Mouse (Mus musculus) forebrain, embryonic 16.5 days (tissue): ENCODE measurements around the gene Ube4b. TPM values are rescaled to one million over a fixed set of nuclear protein-coding genes. Genes with fewer than 3 reads are reported as not detected.

Source experiments
- ATAC-seq: fragments of 200-750 bp; cut with Nextera tagmentation; 2 replicates; pipeline ENCODE4 v1.8.0; 2017; ENCODE audit warnings: mild to moderate bottlenecking, moderate library complexity
- H3K27ac ChIP-seq: fragments of 300-500 bp; sonication (generic); 2 replicates; pipeline ENCODE4 v1.5.1; 2014; ENCODE audit warnings: low read length, control low read depth
- H3K27me3 ChIP-seq: fragments of 300-500 bp; sonication (generic); replicated peaks from 2 replicates; pipeline ENCODE4 v1.6.1; 2014; ENCODE audit warnings: low read length; ENCODE audit not compliant: control insufficient read depth, insufficient read depth
- H3K36me3 ChIP-seq: fragments of 300-500 bp; sonication (generic); 2 replicates; pipeline ENCODE4 v1.6.1; 2014; ENCODE audit not compliant: control insufficient read depth, insufficient read depth
- H3K4me1 ChIP-seq: fragments of 300-500 bp; sonication (generic); replicated peaks from 2 replicates; pipeline ENCODE4 v1.6.1; 2014; ENCODE audit warnings: low read length; ENCODE audit not compliant: control insufficient read depth, insufficient read depth
- H3K4me2 ChIP-seq: fragments of 300-500 bp; sonication (generic); 2 replicates; pipeline ENCODE4 v1.6.1; 2014; ENCODE audit warnings: mild to moderate bottlenecking, low read length, control low read depth
- H3K4me3 ChIP-seq: fragments of 300-500 bp; sonication (generic); replicated peaks from 2 replicates; pipeline ENCODE4 v1.5.1; 2014; ENCODE audit warnings: mild to moderate bottlenecking, low read length, control low read depth
- H3K9ac ChIP-seq: fragments of 300-500 bp; sonication (generic); replicated peaks from 2 replicates; pipeline ENCODE4 v1.6.1; 2014; ENCODE audit warnings: low read depth, low read length, control low read depth
- H3K9me3 ChIP-seq: fragments of 300-500 bp; sonication (generic); 2 replicates; pipeline ENCODE4 v1.6.1; 2016; ENCODE audit warnings: low read length; ENCODE audit not compliant: control insufficient read depth
- WGBS: fragments of 180-500 bp; shearing (Covaris S2); extraction: QIAGEN DNeasy Blood & Tissue Kit; methylation state at CpG from one replicate; pipeline ENCODE4 v1.1.7; 2014; 5-methylcytosine and 5-hydroxymethylcytosine counted together
- polyA plus RNA-seq: library from polyadenylated mRNA; unstranded; fragments of >200 nt; fragmentation: Nextera tagmentation; extraction: Ambion mirVana; gene quantifications from 2 replicates; pipeline ENCODE4 v1.2.1, GENCODE M21; 2015

Gene Ube4b
- polyA plus RNA-seq, 1 experiment from 2014 or later, result 59.8 TPM

DNA sequence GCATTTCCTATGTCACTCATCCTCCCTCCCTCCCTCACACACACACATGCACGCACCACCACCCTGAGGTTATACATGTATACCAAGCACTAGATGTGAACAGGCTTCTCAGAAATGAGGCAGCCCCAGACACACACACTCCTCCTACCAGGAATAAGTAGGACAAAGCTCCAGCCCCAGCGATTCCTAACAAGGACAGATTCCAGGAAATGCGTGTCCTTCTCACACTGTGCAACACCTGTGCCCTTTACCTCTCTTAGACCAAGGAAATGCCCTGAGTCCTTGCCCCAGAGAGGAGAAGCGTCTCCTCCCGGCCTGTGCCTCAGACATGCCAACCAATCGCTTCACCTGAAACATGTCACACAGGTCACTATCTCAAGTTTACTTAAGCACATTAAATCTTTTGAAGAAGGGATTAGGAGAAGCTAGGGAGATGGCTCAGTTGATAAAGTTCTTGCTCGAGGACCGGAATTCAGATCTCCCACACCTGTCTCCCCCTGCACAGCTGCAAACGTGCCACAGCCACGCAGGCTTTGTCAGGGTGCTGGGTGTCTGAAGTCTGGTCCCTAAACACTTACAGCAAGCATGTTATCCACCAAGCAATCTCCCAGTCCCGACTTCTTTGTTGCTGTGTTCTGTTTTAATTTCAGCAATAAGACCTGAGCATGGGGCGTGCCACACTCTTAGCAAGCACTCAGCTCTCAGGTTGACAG is 25.5 kb downstream of the Ube4b start:
- peaks cover 15% of the 10 kb centered on the region for H3K4me1 ChIP-seq
- H3K36me3 ChIP-seq, result 0 out of 2 replicates have a peak, but pooled peaks cover 2% of the 10 kb centered on the region
- H3K27me3 ChIP-seq, result no peaks in the 10 kb centered on the region
- no peak overlapping the region for H3K4me2 ChIP-seq
- no peak overlapping the region for H3K4me3 ChIP-seq
- WGBS, result 85% methylated on average over 12 of the region's 12 CpGs
- ATAC-seq, result no peak
- H3K27ac ChIP-seq, result no peak overlapping the region; the same call in 1 of the 2 replicates
- H3K9me3 ChIP-seq, result no peaks in the 10 kb centered on the region
- H3K9ac ChIP-seq, result no peak overlapping the region

DNA sequence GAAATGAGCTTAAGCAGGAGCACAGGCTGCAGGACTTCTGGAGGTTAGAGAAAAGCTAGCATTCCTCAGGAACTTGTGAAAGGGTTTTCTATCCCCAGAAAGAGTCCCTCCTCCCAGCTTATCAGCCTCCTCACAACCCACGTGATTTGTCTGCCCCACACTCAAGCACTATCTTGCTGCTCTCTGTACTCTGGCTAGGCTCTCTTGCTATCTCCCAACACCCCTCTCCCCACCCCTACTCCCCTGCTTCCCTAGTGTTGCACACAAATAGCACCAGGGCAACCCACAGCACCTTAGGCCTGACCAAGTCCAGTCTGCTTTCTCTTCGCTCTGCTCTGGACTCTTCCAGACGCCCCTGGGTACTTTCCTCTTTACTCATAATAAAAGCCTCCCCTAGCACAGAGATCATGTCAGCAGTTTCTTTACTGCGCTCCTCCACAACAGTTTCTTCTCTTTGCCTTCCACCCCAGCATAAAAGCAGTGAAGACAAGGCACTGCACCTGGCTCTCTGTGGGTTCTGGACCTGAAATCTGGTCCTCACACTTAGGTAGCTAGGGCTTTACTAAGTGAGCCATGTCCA is 27.1 kb downstream of the Ube4b start:
- Histone ChIP-seq H3K27me3 (no peaks in the 10 kb centered on the region), H3K36me3 (0 out of 2 replicates have a peak, but pooled peaks cover 2% of the 10 kb centered on the region), H3K4me2 (no peak overlapping the region), H3K9ac (no peak overlapping the region), H3K4me1 (peaks cover 6% of the 10 kb centered on the region; the same call in 1 of the 2 replicates), H3K9me3 (no peaks in the 10 kb centered on the region), H3K27ac (no peak overlapping the region), H3K4me3 (no peak overlapping the region)
- 75% methylated on average over 4 of the region's 4 CpGs for WGBS
- ATAC-seq, result no peak

DNA sequence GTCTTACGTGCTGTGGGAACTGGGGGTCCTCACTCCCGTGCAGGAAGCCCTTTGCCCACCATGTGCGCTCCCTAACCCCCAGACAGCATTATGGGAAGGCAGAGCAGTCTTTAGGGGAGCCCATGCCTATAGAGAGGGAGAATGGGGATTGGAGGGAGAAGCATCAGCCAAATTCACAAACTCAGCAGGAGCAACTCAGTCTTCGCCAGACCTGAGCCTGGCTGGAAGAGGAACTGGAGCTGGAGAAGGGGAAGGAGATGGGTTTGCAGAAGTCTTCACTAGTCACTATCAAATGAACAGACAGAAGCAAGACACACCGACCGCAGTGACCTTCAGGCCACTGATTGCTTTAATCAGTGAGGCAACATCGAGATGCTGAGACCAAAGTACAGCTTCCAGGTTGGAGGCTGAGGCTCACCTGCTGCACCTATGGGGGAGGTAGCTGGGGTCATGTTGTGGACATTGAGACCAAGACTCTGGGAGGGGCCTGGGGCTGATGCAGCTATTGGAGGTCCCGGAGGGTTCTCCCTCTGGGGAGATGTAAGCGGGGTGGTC is 28.3 kb downstream of the Ube4b start:
- Histone ChIP-seq H3K9ac (no peak overlapping the region), H3K27me3 (no peaks in the 10 kb centered on the region), H3K4me3 (no peak overlapping the region), H3K4me1 (peaks cover 6% of the 10 kb centered on the region; the same call in 1 of the 2 replicates), H3K9me3 (no peaks in the 10 kb centered on the region), H3K36me3 (0 out of 2 replicates have a peak, but pooled peaks cover 2% of the 10 kb centered on the region), H3K4me2 (no peak overlapping the region), H3K27ac (no peak overlapping the region)
- no peak for ATAC-seq
- WGBS, result 93% methylated on average over 9 of the region's 9 CpGs

DNA sequence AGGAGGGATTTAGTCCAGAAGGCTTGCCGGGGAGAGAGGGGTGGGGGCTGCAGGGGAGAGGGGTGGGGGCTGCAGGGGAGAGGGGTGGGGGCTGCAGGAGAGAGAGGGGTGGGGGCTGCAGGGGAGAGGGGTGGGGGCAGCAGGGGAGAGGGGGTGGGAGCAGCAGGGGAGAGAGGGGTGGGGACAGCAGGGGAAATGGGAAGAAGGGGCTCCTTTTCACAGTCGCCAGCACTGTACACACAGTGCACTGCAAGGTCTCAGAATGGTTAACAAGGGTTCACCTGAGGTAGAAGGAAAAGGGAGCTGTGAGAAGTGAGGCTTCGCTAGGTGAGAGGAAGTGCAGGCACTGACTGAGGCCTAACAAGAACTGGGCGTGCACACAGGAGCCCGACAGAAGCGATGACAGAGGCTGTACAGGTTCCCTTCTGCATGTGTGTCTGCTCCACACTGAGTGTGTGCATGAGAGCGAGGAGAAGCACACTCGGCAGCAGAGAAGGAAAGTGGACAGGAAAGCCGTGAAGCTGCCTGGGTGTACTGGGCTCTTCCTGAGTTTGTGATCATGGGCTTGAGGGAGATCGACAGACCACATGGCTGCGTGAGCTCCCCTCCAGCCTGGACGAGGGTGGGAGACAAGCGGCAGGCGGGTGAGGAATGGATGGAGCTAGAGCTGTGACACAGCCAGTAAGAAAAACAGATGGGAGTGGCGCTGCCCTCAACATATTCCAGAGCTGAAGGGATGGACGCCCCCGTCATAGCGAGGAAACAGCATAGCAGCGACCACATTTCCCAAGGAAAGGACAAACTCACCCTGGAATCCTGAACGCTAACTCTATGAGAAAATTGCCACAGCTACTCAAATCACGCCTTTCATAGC is 29.9 kb downstream of the Ube4b start:
- Histone ChIP-seq H3K27me3 (no peaks in the 10 kb centered on the region), H3K36me3 (peaks cover 3% of the 10 kb centered on the region; the same call in 1 of the 2 replicates), H3K4me3 (no peak overlapping the region), H3K9ac (no peak overlapping the region), H3K4me1 (peaks cover 4% of the 10 kb centered on the region; the same call in 1 of the 2 replicates), H3K4me2 (no peak overlapping the region), H3K27ac (0 out of 2 replicates have a peak overlapping the region, but pooled peaks have one; percentile 1), H3K9me3 (no peaks in the 10 kb centered on the region)
- WGBS, result 62% methylated on average over 21 of the region's 21 CpGs
- ATAC-seq, result peak; percentile 29; the same call in 1 of the 2 replicates

DNA sequence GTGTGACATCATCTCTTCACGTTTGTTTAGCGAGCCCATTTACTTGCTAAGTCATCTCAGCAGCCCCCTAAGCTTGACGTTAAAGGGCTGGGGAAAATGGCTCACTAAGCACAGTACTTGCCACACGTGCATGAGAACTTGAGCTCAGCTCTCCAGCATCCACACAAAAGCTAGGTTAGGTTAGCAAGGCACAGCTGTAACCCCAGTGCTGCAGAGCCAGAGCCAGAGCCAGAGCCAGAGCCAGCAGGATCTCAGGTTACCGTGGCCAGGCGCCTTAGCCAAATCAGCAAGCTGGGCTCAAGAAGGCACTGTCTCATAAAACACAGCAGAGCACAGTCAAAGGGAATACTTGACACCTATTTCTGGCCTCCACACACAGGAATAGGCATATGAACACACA is 31.0 kb downstream of the Ube4b start:
- H3K4me3 ChIP-seq, result no peak overlapping the region
- no peak for ATAC-seq
- H3K4me1 ChIP-seq, result peaks cover 4% of the 10 kb centered on the region; the same call in 1 of the 2 replicates
- H3K36me3 ChIP-seq, result peaks cover 5% of the 10 kb centered on the region; the same call in 1 of the 2 replicates
- no peak overlapping the region for H3K9ac ChIP-seq
- H3K9me3 ChIP-seq, result no peaks in the 10 kb centered on the region
- H3K27ac ChIP-seq, result no peak overlapping the region
- H3K27me3 ChIP-seq, result no peaks in the 10 kb centered on the region
- H3K4me2 ChIP-seq, result no peak overlapping the region
- 77% methylated on average over 6 of the region's 6 CpGs for WGBS

DNA sequence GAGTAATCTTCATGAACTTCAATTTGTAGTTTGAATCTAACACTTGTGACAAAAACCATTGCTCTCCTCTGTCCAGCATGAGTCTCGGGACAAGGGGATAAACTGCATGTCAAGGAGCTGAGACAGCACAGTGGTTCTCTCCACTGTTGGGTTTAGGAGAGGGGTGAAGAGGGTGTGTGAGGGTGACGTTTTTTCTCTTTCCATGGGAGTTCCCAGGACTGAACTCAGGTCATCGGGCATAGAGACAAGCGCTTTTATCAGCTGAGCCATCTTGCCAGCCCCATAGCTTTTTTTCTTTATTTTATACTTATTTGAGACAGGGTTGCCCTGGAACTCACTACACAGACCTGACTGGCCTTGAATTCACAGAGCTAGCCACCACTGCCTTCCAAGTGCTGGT is 32.3 kb downstream of the Ube4b start:
- H3K4me3 ChIP-seq, result no peak overlapping the region
- peaks cover 5% of the 10 kb centered on the region; the same call in 1 of the 2 replicates for H3K36me3 ChIP-seq
- H3K9ac ChIP-seq, result no peak overlapping the region
- no peak overlapping the region for H3K4me2 ChIP-seq
- H3K4me1 ChIP-seq, result peaks cover 4% of the 10 kb centered on the region; the same call in 1 of the 2 replicates
- H3K27ac ChIP-seq, result no peak overlapping the region
- no peaks in the 10 kb centered on the region for H3K9me3 ChIP-seq
- no peaks in the 10 kb centered on the region for H3K27me3 ChIP-seq
- WGBS, result 90% methylated on average over 4 of the region's 4 CpGs
- ATAC-seq, result no peak

DNA sequence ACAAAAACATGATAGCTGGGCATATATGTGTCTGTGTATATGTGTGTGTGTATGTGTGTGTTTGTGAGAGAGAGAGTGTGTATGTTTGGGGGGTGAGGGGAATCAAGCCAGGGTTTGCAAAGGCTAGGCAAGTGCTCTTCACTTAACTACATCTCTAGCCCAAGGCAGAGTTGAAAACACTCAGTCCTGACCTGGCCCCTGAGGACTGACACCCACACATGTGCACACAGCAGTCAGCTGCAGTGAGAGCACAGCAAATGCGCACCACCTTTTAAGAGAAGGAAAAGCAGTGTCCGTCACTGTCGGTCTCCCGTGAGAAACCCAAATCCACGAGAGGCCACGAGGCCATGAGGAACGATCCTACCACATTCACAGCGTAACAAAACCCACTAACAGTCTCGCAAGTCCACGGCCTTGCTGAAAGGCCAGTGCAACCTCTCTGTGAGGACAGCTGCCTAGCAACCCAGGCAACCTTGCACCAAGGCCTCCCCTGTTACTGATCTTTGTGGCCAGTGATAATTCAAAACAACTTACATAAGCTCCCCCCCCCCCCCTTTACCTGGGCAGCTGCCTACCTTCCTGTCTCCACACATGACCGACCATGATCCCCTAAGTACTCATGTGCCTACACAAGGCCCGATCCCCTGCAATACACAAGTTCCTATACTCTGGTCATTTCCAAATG is 33.1 kb downstream of the Ube4b start:
- Histone ChIP-seq H3K9me3 (no peaks in the 10 kb centered on the region), H3K4me2 (no peak overlapping the region), H3K9ac (no peak overlapping the region), H3K27ac (no peak overlapping the region), H3K36me3 (peaks cover 4% of the 10 kb centered on the region; the same call in 1 of the 2 replicates), H3K4me1 (peaks cover 4% of the 10 kb centered on the region; the same call in 1 of the 2 replicates), H3K4me3 (no peak overlapping the region), H3K27me3 (no peaks in the 10 kb centered on the region)
- ATAC-seq, result no peak
- 93% methylated on average over 12 of the region's 12 CpGs for WGBS

DNA sequence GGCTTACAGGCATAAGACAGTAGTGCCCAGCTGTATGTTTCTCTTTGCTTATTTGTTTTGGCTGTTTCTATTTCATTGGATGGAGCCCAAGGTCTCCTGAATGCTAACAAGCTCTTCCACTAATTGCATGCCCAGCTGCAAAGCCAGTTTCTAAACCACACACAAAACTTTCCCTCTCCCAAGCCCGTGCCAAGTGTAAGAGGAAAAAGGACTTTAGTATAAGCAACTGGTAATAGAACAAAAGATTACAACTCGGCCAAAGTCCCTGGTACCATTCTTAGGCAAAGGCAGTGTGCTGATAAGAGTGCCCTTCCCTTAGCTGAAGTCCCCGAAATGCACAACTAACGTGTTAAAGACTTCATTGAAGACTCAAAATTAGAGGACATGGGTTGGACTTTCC is 34.2 kb downstream of the Ube4b start:
- H3K4me1 ChIP-seq, result peaks cover 4% of the 10 kb centered on the region; the same call in 1 of the 2 replicates
- H3K27me3 ChIP-seq, result no peaks in the 10 kb centered on the region
- peaks cover 3% of the 10 kb centered on the region; the same call in 1 of the 2 replicates for H3K36me3 ChIP-seq
- H3K4me2 ChIP-seq, result no peak overlapping the region
- ATAC-seq, result no peak
- 37% methylated on average over 4 of the region's 4 CpGs for WGBS
- H3K9ac ChIP-seq, result no peak overlapping the region
- no peak overlapping the region for H3K4me3 ChIP-seq
- H3K9me3 ChIP-seq, result no peaks in the 10 kb centered on the region
- no peak overlapping the region for H3K27ac ChIP-seq
